Mouse (Mus musculus) forebrain, embryonic 13.5 days (tissue): ENCODE measurements around the gene Cd300e. TPM values are rescaled to one million over a fixed set of nuclear protein-coding genes. Genes with fewer than 3 reads are reported as not detected.
A peak's percentile ranks its signal among the peaks of the same experiment; 100 is the strongest.

ENCODE experiments used
- ATAC-seq: fragments of 200-750 bp; cut with Nextera tagmentation; 2 replicates; pipeline ENCODE4 v1.8.0; 2017
- H3K27ac ChIP-seq: fragments of 300-500 bp; sonication (generic); 2 replicates; pipeline ENCODE4 v1.5.1; 2015; ENCODE audit warnings: inconsistent platforms, mild to moderate bottlenecking, moderate library complexity
- H3K27me3 ChIP-seq: fragments of 300-500 bp; sonication (generic); 2 replicates; pipeline ENCODE4 v1.6.1; 2015; ENCODE audit warnings: mild to moderate bottlenecking, inconsistent platforms
- H3K36me3 ChIP-seq: fragments of 300-500 bp; sonication (generic); 2 replicates; pipeline ENCODE4 v1.6.1; 2015; ENCODE audit warnings: mild to moderate bottlenecking, inconsistent platforms; ENCODE audit not compliant: poor library complexity, severe bottlenecking
- H3K4me1 ChIP-seq: fragments of 300-500 bp; sonication (generic); 2 replicates; pipeline ENCODE4 v1.6.1; 2015; ENCODE audit warnings: inconsistent platforms
- H3K4me2 ChIP-seq: fragments of 300-500 bp; sonication (generic); 2 replicates; pipeline ENCODE4 v1.6.1; 2015; ENCODE audit warnings: inconsistent platforms, mild to moderate bottlenecking, moderate library complexity
- H3K4me3 ChIP-seq: fragments of 300-500 bp; sonication (generic); 2 replicates; pipeline ENCODE4 v1.5.1; 2015; ENCODE audit warnings: mild to moderate bottlenecking, inconsistent platforms
- H3K9ac ChIP-seq: fragments of 300-500 bp; sonication (generic); 2 replicates; pipeline ENCODE4 v1.6.1; 2015; ENCODE audit warnings: mild to moderate bottlenecking, inconsistent platforms
- H3K9me3 ChIP-seq: fragments of 300-500 bp; sonication (generic); replicated peaks from 2 replicates; pipeline ENCODE4 v1.6.1; 2016; ENCODE audit warnings: inconsistent platforms
- WGBS: fragments of 180-500 bp; shearing (Covaris S2); methylation state at CpG from one replicate; pipeline ENCODE4 v1.1.7; 2015; 5-methylcytosine and 5-hydroxymethylcytosine counted together
- polyA plus RNA-seq: library from polyadenylated mRNA; unstranded; fragments of >200 nt; fragmentation: Nextera tagmentation; extraction: Ambion mirVana; gene quantifications from 2 replicates; pipeline ENCODE4 v1.2.1, GENCODE M21; 2015

The Cd300e gene
- polyA plus RNA-seq, 1 experiment from 2014 or later = not detected

DNA sequence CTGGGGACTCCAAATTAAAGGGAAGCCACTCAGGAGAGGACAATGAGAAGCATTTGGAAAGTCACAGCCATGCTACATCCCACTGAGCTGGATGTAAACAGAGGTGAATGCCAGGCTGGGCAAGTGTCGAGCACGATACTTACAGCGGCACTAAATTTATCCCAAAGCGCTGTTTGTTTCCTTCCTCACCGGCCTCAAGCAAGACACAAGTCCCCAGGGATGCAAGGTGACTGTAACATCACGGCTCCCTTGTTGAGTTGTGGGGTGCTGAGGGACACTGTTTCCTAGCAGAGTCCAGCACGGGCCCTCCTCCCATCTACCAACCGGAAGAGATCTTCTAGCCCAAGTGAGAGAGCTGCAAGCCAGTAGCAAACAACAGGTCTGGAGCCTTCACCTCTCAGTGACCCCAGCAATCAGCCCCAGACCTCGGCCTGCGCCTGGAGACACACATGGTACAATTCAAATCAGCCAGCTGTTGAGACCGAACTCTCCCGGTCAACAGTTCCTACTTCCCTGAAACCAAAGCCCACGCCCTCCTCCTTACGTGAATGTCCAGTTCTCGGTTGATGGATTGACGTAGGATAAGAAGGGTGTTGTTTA lies 37.4 kb upstream of the Cd300e start:
- H3K27ac ChIP-seq = no peak overlapping the region
- no peak overlapping the region for H3K9ac ChIP-seq
- H3K4me2 ChIP-seq = no peak overlapping the region
- H3K9me3 ChIP-seq = no peaks in the 10 kb centered on the region
- WGBS = 81% methylated on average over 16 of the region's 16 CpGs
- no peak overlapping the region for H3K4me3 ChIP-seq
- no peaks in the 10 kb centered on the region for H3K27me3 ChIP-seq
- ATAC-seq = no peak
- H3K4me1 ChIP-seq = no peaks in the 10 kb centered on the region
- H3K36me3 ChIP-seq = no peaks in the 10 kb centered on the region

- no peak for ATAC-seq
- H3K9me3 ChIP-seq = no peaks in the 10 kb centered on the region; the same call in 1 of the 2 replicates
- WGBS = 66% methylated on average over 10 of the region's 10 CpGs
Observed at GRCm38 (mm10) chr11:115098203-115098932, 36.4 kb upstream of the Cd300e start.

DNA sequence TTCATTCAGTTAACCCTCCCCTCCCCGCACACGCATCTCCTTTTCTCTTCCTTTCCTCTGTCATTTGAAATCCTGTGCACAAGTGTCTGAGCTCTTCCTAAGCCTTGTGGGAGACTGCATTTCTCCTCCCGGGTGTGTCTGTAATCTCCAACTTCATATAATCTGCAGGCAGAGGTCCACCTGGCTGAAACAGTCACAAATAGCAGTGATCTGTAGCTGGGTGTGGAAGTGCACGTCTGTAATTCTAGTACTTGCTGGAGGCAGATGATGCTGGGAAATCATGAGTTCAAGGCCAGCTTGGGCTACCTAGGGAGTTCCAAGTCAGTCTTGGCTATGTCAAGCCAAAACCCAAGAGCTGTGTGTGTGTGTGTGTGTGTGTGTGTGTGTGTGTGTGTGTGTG lies 30.2 kb upstream of the Cd300e start:
- H3K4me3 ChIP-seq = peak overlapping the region; percentile 19; the same call in 1 of the 2 replicates
- peaks cover 33% of the 10 kb centered on the region for H3K27me3 ChIP-seq
- no peaks in the 10 kb centered on the region for H3K36me3 ChIP-seq
- no peak overlapping the region for H3K27ac ChIP-seq
- peaks cover 4% of the 10 kb centered on the region; the same call in 1 of the 2 replicates for H3K9me3 ChIP-seq
- H3K4me1 ChIP-seq = peaks cover 13% of the 10 kb centered on the region
- no peak for ATAC-seq
- 14% methylated on average over 4 of the region's 4 CpGs for WGBS
- H3K9ac ChIP-seq = no peak overlapping the region
- peak overlapping the region; percentile 54; the same call in 1 of the 2 replicates for H3K4me2 ChIP-seq

More at GRCm38 (mm10) chr11:115098203-115098932, 36.4 kb upstream of the Cd300e start:
- H3K27ac ChIP-seq = no peak overlapping the region
- H3K36me3 ChIP-seq = no peaks in the 10 kb centered on the region
- no peak overlapping the region for H3K4me2 ChIP-seq
- no peaks in the 10 kb centered on the region for H3K4me1 ChIP-seq
- no peak overlapping the region for H3K9ac ChIP-seq
- H3K4me3 ChIP-seq = no peak overlapping the region
- H3K27me3 ChIP-seq = no peaks in the 10 kb centered on the region

GRCm38 (mm10) chr11:115091362-115091901 lies 29.5 kb upstream of the Cd300e start, which contains the start of gene Rab37:
Rab37 (plus strand) TSS chr11:115091431.
- WGBS = 2% methylated on average over 36 of the region's 36 CpGs
- Histone ChIP-seq H3K27me3 (peaks cover 33% of the 10 kb centered on the region), H3K27ac (no peak within 1 kb of the TSS), H3K36me3 (no peaks in the 10 kb centered on the region), H3K9me3 (peaks cover 4% of the 10 kb centered on the region; the same call in 1 of the 2 replicates), H3K4me3 (peak within 1 kb of the TSS; percentile 19), H3K9ac (0 out of 2 replicates have a peak within 1 kb of the TSS, but pooled peaks have one; percentile 2), H3K4me2 (peak within 1 kb of the TSS; percentile 54), H3K4me1 (peaks cover 13% of the 10 kb centered on the region)
- ATAC-seq = no peak

GRCm38 (mm10) chr11:115089853-115090252 lies 27.9 kb upstream of the Cd300e start:
- H3K4me1 ChIP-seq = peaks cover 16% of the 10 kb centered on the region
- no peaks in the 10 kb centered on the region for H3K36me3 ChIP-seq
- no peak overlapping the region for H3K4me2 ChIP-seq
- no peak overlapping the region for H3K27ac ChIP-seq
- H3K4me3 ChIP-seq = no peak overlapping the region
- WGBS = 67% methylated on average over 6 of the region's 6 CpGs
- no peak for ATAC-seq
- H3K27me3 ChIP-seq = peaks cover 33% of the 10 kb centered on the region
- no peak overlapping the region for H3K9ac ChIP-seq
- peaks cover 4% of the 10 kb centered on the region; the same call in 1 of the 2 replicates for H3K9me3 ChIP-seq

GRCm38 (mm10) chr11:115086213-115086612 lies 24.2 kb upstream of the Cd300e start:
- no peak for ATAC-seq
- Histone ChIP-seq H3K9me3 (0 out of 2 replicates have a peak, but pooled peaks cover 4% of the 10 kb centered on the region), H3K4me3 (no peak overlapping the region), H3K27ac (no peak overlapping the region), H3K36me3 (no peaks in the 10 kb centered on the region), H3K27me3 (peaks cover 28% of the 10 kb centered on the region), H3K4me2 (no peak overlapping the region), H3K9ac (no peak overlapping the region), H3K4me1 (peaks cover 11% of the 10 kb centered on the region)
- 73% methylated on average over 7 of the region's 7 CpGs for WGBS

- 52% methylated on average over 8 of the region's 8 CpGs for WGBS
- Histone ChIP-seq H3K4me2 (no peak overlapping the region), H3K4me1 (peaks cover 9% of the 10 kb centered on the region)
Observed at GRCm38 (mm10) chr11:115085064-115085463, 23.1 kb upstream of the Cd300e start.

DNA sequence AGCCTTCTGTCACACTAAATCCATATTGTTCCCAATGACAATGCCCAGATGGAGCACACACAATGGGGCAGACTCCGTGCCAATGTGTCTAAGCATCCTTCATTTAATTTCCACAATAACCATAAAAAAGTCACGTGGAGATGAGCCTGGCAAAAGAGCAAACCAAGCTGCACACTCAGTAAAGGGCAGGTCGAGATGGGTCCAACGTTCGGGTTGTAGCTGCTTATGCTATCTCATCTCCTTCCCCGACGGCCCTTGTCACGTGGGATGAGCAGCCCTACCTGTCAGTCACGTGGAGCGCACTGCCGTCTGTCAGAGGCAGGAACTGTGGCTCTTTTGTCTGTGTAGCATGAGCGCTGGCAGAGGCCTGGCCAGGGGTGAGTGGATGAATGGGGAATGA lies 22.6 kb upstream of the Cd300e start:
- no peak for ATAC-seq
- no peak overlapping the region for H3K9ac ChIP-seq
- no peak overlapping the region for H3K27ac ChIP-seq
- no peak overlapping the region for H3K4me3 ChIP-seq
- peaks cover 9% of the 10 kb centered on the region for H3K4me1 ChIP-seq
- 24% methylated on average over 12 of the region's 12 CpGs for WGBS
- no peak overlapping the region for H3K4me2 ChIP-seq
- H3K36me3 ChIP-seq = no peaks in the 10 kb centered on the region
- H3K9me3 ChIP-seq = no peaks in the 10 kb centered on the region
- H3K27me3 ChIP-seq = 0 out of 2 replicates have a peak, but pooled peaks cover 14% of the 10 kb centered on the region

More at GRCm38 (mm10) chr11:115085064-115085463, 23.1 kb upstream of the Cd300e start:
- Histone ChIP-seq H3K36me3 (no peaks in the 10 kb centered on the region), H3K4me3 (no peak overlapping the region), H3K27me3 (peaks cover 16% of the 10 kb centered on the region), H3K9me3 (0 out of 2 replicates have a peak, but pooled peaks cover 3% of the 10 kb centered on the region), H3K9ac (no peak overlapping the region), H3K27ac (no peak overlapping the region)
- no peak for ATAC-seq

DNA sequence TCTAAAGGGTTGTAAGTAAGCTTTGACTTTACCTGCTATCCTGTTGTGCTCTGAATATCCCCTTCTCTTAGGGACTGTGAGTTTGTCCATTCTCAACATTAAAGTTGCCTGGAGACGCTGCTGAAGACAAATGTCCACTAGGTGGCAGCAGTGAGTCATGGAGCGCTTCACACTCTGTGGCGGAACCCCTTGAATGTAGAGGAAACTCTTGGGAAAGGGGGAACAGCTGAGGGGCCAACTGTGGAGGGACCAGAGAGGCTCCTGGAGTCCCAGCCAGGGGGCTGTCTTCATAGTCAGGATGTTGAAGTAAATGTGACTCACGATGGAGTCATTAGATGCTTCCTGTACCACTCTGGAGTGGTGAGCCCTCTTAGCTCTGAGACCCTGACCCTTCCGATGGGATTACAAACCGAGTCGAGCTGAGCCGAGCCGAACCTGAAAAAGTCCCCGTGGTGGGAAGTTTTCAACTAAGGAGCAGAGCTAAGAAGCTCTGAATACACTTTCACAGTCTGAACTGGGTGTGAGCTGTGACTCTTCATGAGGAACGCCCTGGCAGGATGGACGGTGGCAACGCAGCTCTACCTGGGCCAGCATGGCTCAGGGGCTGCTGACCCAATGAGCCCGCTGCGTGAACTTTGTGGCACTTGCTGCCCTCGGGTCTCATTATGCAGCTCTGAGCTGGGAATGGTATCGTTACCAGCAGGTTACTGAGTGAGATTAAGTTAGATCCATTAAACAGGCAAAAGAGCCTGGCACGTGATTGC lies 21.6 kb upstream of the Cd300e start:
- Histone ChIP-seq H3K27me3 (0 out of 2 replicates have a peak, but pooled peaks cover 14% of the 10 kb centered on the region), H3K4me3 (no peak overlapping the region), H3K4me1 (peaks cover 9% of the 10 kb centered on the region), H3K4me2 (no peak overlapping the region), H3K27ac (no peak overlapping the region), H3K9ac (no peak overlapping the region), H3K9me3 (no peaks in the 10 kb centered on the region), H3K36me3 (no peaks in the 10 kb centered on the region)
- 37% methylated on average over 18 of the region's 18 CpGs for WGBS
- ATAC-seq = peak; percentile 51; the same call in 1 of the 2 replicates

- no peak overlapping the region for H3K4me2 ChIP-seq
- H3K27ac ChIP-seq = no peak overlapping the region
- H3K27me3 ChIP-seq = 0 out of 2 replicates have a peak, but pooled peaks cover 14% of the 10 kb centered on the region
- no peak for ATAC-seq
- H3K36me3 ChIP-seq = no peaks in the 10 kb centered on the region
- no peaks in the 10 kb centered on the region for H3K9me3 ChIP-seq
- H3K4me1 ChIP-seq = peaks cover 9% of the 10 kb centered on the region
- 70% methylated on average over 6 of the region's 6 CpGs for WGBS
- no peak overlapping the region for H3K9ac ChIP-seq
- no peak overlapping the region for H3K4me3 ChIP-seq
Observed at GRCm38 (mm10) chr11:115082196-115082595, 20.2 kb upstream of the Cd300e start.

DNA sequence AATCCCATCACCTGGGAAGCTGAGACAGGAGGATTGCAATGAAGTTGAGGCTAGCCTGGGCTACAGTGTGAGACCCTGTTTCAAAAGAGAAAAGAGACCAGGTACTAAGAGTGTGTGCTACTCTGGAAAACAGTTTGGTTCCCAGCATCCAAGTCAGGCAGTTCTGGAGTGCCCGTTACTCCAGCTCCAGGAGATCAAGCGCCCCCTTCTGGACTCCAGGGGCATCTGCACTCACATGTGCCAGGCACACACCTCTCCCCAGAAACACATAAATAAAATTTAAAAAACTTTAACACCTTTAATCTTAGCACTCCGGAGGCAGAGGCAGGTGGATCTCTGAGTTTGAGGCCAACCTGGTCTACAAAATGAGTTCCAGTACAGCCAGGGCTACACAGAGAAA lies 19.4 kb upstream of the Cd300e start:
- WGBS = 69% methylated on average over 3 of the region's 3 CpGs
- Histone ChIP-seq H3K4me3 (no peak overlapping the region), H3K27ac (no peak overlapping the region), H3K4me2 (no peak overlapping the region), H3K9me3 (no peaks in the 10 kb centered on the region), H3K36me3 (no peaks in the 10 kb centered on the region), H3K27me3 (0 out of 2 replicates have a peak, but pooled peaks cover 14% of the 10 kb centered on the region), H3K9ac (no peak overlapping the region), H3K4me1 (peaks cover 9% of the 10 kb centered on the region)
- ATAC-seq = no peak
